Mouse (Mus musculus) G1E (cell line): ENCODE data around the gene Mbtd1. TPM values are rescaled to one million over a fixed set of nuclear protein-coding genes. Genes with fewer than 3 reads are reported as not detected.

Experiments used
- ATAC-seq: 2 replicates; pipeline ENCODE4 v1.8.0; 2016; ENCODE audit warnings: mild to moderate bottlenecking; ENCODE audit not compliant: insufficient number of reproducible peaks, poor library complexity, low FRiP score, severe bottlenecking; ENCODE audit errors: extremely low read depth
- DNase-seq: peaks from one replicate; pipeline ENCODE4 v3.0.0; 2012; ENCODE audit warnings: low spot score
- H3K27me3 ChIP-seq: 2 replicates; pipeline ENCODE4 v1.6.1; 2012; ENCODE audit warnings: mild to moderate bottlenecking, low read length, inconsistent platforms; ENCODE audit not compliant: insufficient read depth
- H3K36me3 ChIP-seq: replicated peaks from 2 replicates; pipeline ENCODE3; 2012; ENCODE audit warnings: mild to moderate bottlenecking, inconsistent platforms
- H3K4me1 ChIP-seq: 2 replicates; pipeline ENCODE4 v1.6.1; 2012; ENCODE audit warnings: low read depth, low read length, inconsistent platforms, mixed read lengths; ENCODE audit not compliant: insufficient read depth
- H3K4me3 ChIP-seq: 2 replicates; pipeline ENCODE4 v1.5.1; 2012; ENCODE audit warnings: low read depth, mild to moderate bottlenecking, inconsistent platforms, low read length, moderate library complexity, mixed read lengths
- H3K9me3 ChIP-seq: replicated peaks from 2 replicates; pipeline ENCODE4 v1.6.1; 2012; ENCODE audit warnings: inconsistent platforms
- CTCF ChIP-seq: IDR thresholded peaks from 2 replicates; pipeline ENCODE4 v1.5.1; 2012; ENCODE audit warnings: low read depth, low read length, inconsistent platforms, mixed read lengths
- GATA1 ChIP-seq: IDR thresholded peaks from 2 replicates; pipeline ENCODE4 v1.6.1; 2012; ENCODE audit warnings: borderline replicate concordance, low read length, inconsistent platforms, mixed read lengths
- GATA2 ChIP-seq: IDR thresholded peaks from 2 replicates; pipeline ENCODE4 v1.6.1; 2012; ENCODE audit warnings: low read depth, low read length, inconsistent platforms, borderline replicate concordance
- POLR2AphosphoS5 ChIP-seq: IDR thresholded peaks from 2 replicates; pipeline ENCODE4 v1.6.1; 2012; ENCODE audit warnings: low read depth, low read length, inconsistent platforms; ENCODE audit not compliant: insufficient replicate concordance
- TAL1 ChIP-seq: conservative IDR thresholded peaks from 2 replicates; pipeline ENCODE4 v1.6.1; 2012; ENCODE audit warnings: low read depth, low read length, inconsistent platforms, mixed read lengths
- polyA plus RNA-seq: library from polyadenylated mRNA; stranded (reverse); fragments of >175 nt; gene quantifications from 2 replicates; pipeline ENCODE4 v1.2.3, GENCODE M21; 2012
- total RNA-seq, 2 experiments: library from RNA; stranded (forward) in 1 of 2; stranded (reverse) in 1 of 2; fragments of 200-1000 nt in 1 of 2; fragments of >200 nt in 1 of 2; fragmentation: Nextera tagmentation in 1 of 2; gene quantifications; 2 replicates each; pipeline ENCODE4 v1.2.3; 2014 to 2017

The Mbtd1 gene
- total and polyA plus RNA-seq, 3 experiments, result 29.3 to 105 (median 39.4) TPM

DNA sequence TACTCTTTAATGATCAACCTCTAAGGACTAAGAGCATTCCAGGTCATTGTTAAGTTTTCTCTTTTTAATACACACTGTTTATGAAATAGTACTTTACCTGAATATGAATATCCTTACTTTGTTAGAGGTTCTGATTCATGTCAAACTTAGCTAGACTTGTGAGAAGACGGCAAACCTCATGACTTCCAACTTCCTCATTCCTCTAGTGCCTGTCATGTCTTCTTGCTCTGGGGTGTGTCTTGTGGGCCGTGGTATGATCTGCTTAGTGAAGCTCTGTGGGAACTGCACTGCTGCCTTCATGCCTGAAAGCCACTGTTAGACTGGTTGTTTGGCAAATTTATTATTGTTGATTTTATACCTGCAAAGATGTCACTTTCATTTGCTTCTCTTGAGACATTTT is 55.3 kb downstream of the Mbtd1 start:
- ATAC-seq, result peak; percentile 73
- no peak for TF ChIP-seq GATA1
- no peaks in the 10 kb centered on the region for H3K9me3 ChIP-seq
- peaks cover 77% of the 10 kb centered on the region for H3K36me3 ChIP-seq
- H3K4me3 ChIP-seq, result no peak overlapping the region
- peaks cover 16% of the 10 kb centered on the region for H3K4me1 ChIP-seq
- no peak for DNase-seq
- no peaks in the 10 kb centered on the region for H3K27me3 ChIP-seq

DNA sequence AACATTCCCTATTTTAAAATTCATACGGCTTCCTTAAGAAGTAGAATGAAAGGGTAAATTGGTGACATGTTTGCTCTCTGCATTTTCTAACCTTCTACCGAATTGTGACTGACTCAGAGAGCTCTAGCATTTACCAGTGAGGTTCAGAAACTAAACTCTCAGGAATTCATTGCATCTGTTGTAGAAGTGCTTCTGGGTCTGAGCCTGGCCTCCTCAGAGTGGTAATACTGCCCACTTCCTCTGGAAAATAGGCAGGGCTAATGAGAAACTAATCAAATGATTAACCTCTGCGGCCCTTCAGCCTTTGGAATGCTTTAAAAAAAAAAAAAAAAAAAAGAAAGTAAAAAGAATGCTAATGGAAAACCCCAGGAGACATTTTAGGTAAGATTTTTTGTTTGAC is 59.3 kb downstream of the Mbtd1 start:
- Histone ChIP-seq H3K27me3 (no peaks in the 10 kb centered on the region), H3K9me3 (no peaks in the 10 kb centered on the region), H3K36me3 (peaks cover 73% of the 10 kb centered on the region), H3K4me3 (no peak overlapping the region), H3K4me1 (peaks cover 12% of the 10 kb centered on the region)
- ATAC-seq (no peak), DNase-seq (no peak)
- no peak for TF ChIP-seq CTCF
- TF ChIP-seq GATA1, result no peak
- no peak for TF ChIP-seq POLR2AphosphoS5

- H3K27me3 ChIP-seq, result no peaks in the 10 kb centered on the region
- TF ChIP-seq GATA1 (no peak), GATA2 (no peak), TAL1 (no peak), CTCF (no peak), POLR2AphosphoS5 (no peak)
- H3K4me3 ChIP-seq, result no peak overlapping the region
- no peaks in the 10 kb centered on the region for H3K9me3 ChIP-seq
- DNase-seq (no peak), ATAC-seq (no peak)
- peaks cover 24% of the 10 kb centered on the region for H3K4me1 ChIP-seq
- peaks cover 86% of the 10 kb centered on the region for H3K36me3 ChIP-seq
These were observed 63.4 kb downstream of the Mbtd1 start for GRCm38 (mm10) chr11:93948887-93949567.

GRCm38 (mm10) chr11:93950045-93950444 is 64.4 kb downstream of the Mbtd1 start:
- DNase-seq (no peak), ATAC-seq (no peak)
- Histone ChIP-seq H3K36me3 (peaks cover 84% of the 10 kb centered on the region), H3K9me3 (no peaks in the 10 kb centered on the region), H3K4me1 (peaks cover 33% of the 10 kb centered on the region), H3K27me3 (no peaks in the 10 kb centered on the region), H3K4me3 (no peak overlapping the region)
- TF ChIP-seq POLR2AphosphoS5 (no peak), TAL1 (no peak), GATA2 (no peak), GATA1 (no peak), CTCF (no peak)

DNA sequence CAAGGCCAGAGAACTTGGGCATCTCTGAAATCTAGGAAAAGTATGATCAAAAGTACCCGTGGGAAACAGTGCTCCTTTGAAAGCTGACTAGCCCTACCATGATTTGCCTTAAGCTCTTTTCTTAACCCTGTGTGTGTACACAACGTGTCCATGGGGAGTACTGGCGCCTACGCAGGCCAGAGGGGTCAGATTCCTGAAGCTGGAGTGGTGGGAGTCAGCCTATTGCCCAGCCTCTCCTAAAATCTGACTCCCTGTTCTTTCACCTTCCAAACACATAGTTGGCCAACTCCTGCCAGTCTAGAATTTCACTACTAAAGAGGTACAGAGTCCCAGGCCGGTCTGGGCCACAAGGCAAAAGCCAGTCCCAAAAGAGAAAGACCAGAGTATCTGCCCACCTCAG is 66.7 kb downstream of the Mbtd1 start:
- no peak for DNase-seq
- Histone ChIP-seq H3K36me3 (peaks cover 80% of the 10 kb centered on the region), H3K4me3 (no peak overlapping the region; the same call in 1 of the 2 replicates), H3K4me1 (peaks cover 56% of the 10 kb centered on the region), H3K9me3 (no peaks in the 10 kb centered on the region), H3K27me3 (no peaks in the 10 kb centered on the region)
- no peak for ATAC-seq
- TF ChIP-seq GATA1 (no peak), GATA2 (no peak), CTCF (no peak), POLR2AphosphoS5 (no peak), TAL1 (no peak)

GRCm38 (mm10) chr11:93954738-93955255 is 69.1 kb downstream of the Mbtd1 start:
- peak; percentile 6 for DNase-seq
- no peak for ATAC-seq
- Histone ChIP-seq H3K9me3 (no peaks in the 10 kb centered on the region), H3K27me3 (no peaks in the 10 kb centered on the region), H3K36me3 (peaks cover 82% of the 10 kb centered on the region), H3K4me1 (peaks cover 61% of the 10 kb centered on the region), H3K4me3 (peak overlapping the region; percentile 80)
- no peak for TF ChIP-seq GATA2
- no peak for TF ChIP-seq GATA1
